28 mouse cellular contexts compared by ENCODE assay signal in genomic region chr1:7591327-7591726, GRCm38 (mm10).
A peak's percentile ranks its signal among the peaks of the same experiment; 100 is the strongest.
DNase-seq lines count a peak whose midpoint lies in the region; ATAC-seq and TF ChIP-seq lines count a peak whose summit lies in the region.
"Had no signal": no experiment of that assay in that cellular context is flagged by ENCODE, and none has a peak within 500 bp of the region (broad histone marks: within the 10 kb centered on the region; RNA-seq: fewer than 3 reads in every experiment).

No protein-coding gene starts in this region.

- no peak overlapping the region for H3K4me3 ChIP-seq in forebrain, embryonic 11.5 days (ENCODE audit: low read depth, low read length)
- H3K4me3 ChIP-seq in forebrain, postnatal 0 days (ENCODE audit: low read depth, low read length), result no peak overlapping the region
- H3K4me3 ChIP-seq in ES-E14 (ENCODE audit: insufficient read depth in 1 of 2, low read depth in 1 of 2, low read length in 2 of 2, poor library complexity in 1 of 2, severe bottlenecking in 1 of 2), result no peak overlapping the region
- H3K4me3 ChIP-seq: embryonic facial prominence, embryonic 13.5 days; embryonic facial prominence, embryonic 15.5 days; erythroblast, embryonic 14.5 days; forebrain, embryonic 12.5 days had no signal

- peak; percentile 12; the same call in 1 of the 2 replicates for ATAC-seq in forebrain, embryonic 11.5 days (replicated peaks; ENCODE audit: low FRiP score)
- ATAC-seq in forebrain, postnatal 0 days, result no peak
- ATAC-seq: activated CD4-positive, CD25-positive, alpha-beta regulatory T cell, adult 4 months; CD4-positive, CD25-positive, alpha-beta regulatory T cell, adult 4 months; forebrain, embryonic 14.5 days; forebrain, embryonic 16.5 days; Patski had no signal

- H3K9me3 ChIP-seq in forebrain, embryonic 11.5 days (ENCODE audit: control insufficient read depth, low read length), result no peaks in the 10 kb centered on the region
- no peaks in the 10 kb centered on the region for H3K9me3 ChIP-seq in forebrain, postnatal 0 days (ENCODE audit: low read length)
- peaks cover 9% of the 10 kb centered on the region for H3K9me3 ChIP-seq in ES-E14 (ENCODE audit: control insufficient read depth, insufficient read depth, low read depth, low read length)
- H3K9me3 ChIP-seq: embryonic facial prominence, embryonic 13.5 days; embryonic facial prominence, embryonic 15.5 days; forebrain, embryonic 12.5 days had no signal

- H3K36me3 ChIP-seq in forebrain, embryonic 11.5 days (ENCODE audit: control insufficient read depth, insufficient read depth, low read length), result no peaks in the 10 kb centered on the region
- no peaks in the 10 kb centered on the region for H3K36me3 ChIP-seq in forebrain, postnatal 0 days (ENCODE audit: insufficient read depth)
- no peaks in the 10 kb centered on the region for H3K36me3 ChIP-seq in ES-E14 (ENCODE audit: control insufficient read depth, insufficient read depth, low read length, poor library complexity, severe bottlenecking)
- H3K36me3 ChIP-seq: embryonic facial prominence, embryonic 13.5 days; embryonic facial prominence, embryonic 15.5 days; forebrain, embryonic 12.5 days had no signal

- H3K9ac ChIP-seq in forebrain, embryonic 11.5 days (ENCODE audit: low read length), result no peak overlapping the region
- H3K9ac ChIP-seq in forebrain, postnatal 0 days, result no peak overlapping the region
- no peak overlapping the region for H3K9ac ChIP-seq in ES-E14 (ENCODE audit: insufficient read depth, low read depth, low read length, poor library complexity, severe bottlenecking)
- H3K9ac ChIP-seq: embryonic facial prominence, embryonic 13.5 days; embryonic facial prominence, embryonic 15.5 days; forebrain, embryonic 12.5 days had no signal

- no peak overlapping the region for H3K27ac ChIP-seq in forebrain, embryonic 11.5 days (ENCODE audit: low read depth, low read length)
- H3K27ac ChIP-seq in forebrain, postnatal 0 days (ENCODE audit: low read depth, low read length), result no peak overlapping the region
- peak overlapping the region; percentile 50; the same call in 1 of the 2 replicates for H3K27ac ChIP-seq in ES-E14 (ENCODE audit: insufficient read depth, low read depth, low read length, poor library complexity, severe bottlenecking)
- H3K27ac ChIP-seq: embryonic facial prominence, embryonic 13.5 days; embryonic facial prominence, embryonic 15.5 days; forebrain, embryonic 12.5 days had no signal

- in situ Hi-C loops in ES-E14 (cut with MboI; ENCODE audit: low sequenced_read_pairs in 2 of 2, unreplicated experiment in 2 of 2), result no loop called here

- no peak for DNase-seq in forebrain, embryonic 11.5 days (ENCODE audit: low spot score)
- no peak for DNase-seq in forebrain, postnatal 0 days
- DNase-seq in ES-E14 (ENCODE audit: low read depth, low spot score), result no peak
- DNase-seq in ZHBTc4 (ENCODE audit: low read depth, low spot score), result peak; percentile 40
- DNase-seq in layer of hippocampus, postnatal 36 days, result no peak
- DNase-seq in thymus, postnatal 14 days, result no peak
- DNase-seq in Muller cell, postnatal 12 days (ENCODE audit: inconsistent ontology term), result no peak
- DNase-seq: adrenal gland, adult 2 months; adrenal gland, postnatal 10 days; adrenal gland, postnatal 25 days; B cell, adult 2 months; cerebellum, adult 11 months; cerebellum, adult 18-20 months; cerebellum, adult 8-10 months; cerebellum, adult 9-11 months; cerebellum, postnatal 14 days; cerebellum, postnatal 36 days; embryo, embryonic 11 days had no signal

- no peak for TF ChIP-seq CTCF in forebrain, postnatal 0 days (IDR thresholded peaks at IDR 0.05; ENCODE audit: low read depth)

- no peak overlapping the region for H3K4me2 ChIP-seq in forebrain, embryonic 11.5 days (ENCODE audit: low read depth, low read length, severe bottlenecking)
- no peak overlapping the region for H3K4me2 ChIP-seq in forebrain, postnatal 0 days (ENCODE audit: low read depth)
- H3K4me2 ChIP-seq: embryonic facial prominence, embryonic 13.5 days; embryonic facial prominence, embryonic 15.5 days; forebrain, embryonic 12.5 days had no signal

- H3K4me1 ChIP-seq in forebrain, embryonic 11.5 days (replicated peaks; ENCODE audit: control insufficient read depth, insufficient read depth, low read length), result no peaks in the 10 kb centered on the region
- H3K4me1 ChIP-seq in forebrain, postnatal 0 days (ENCODE audit: insufficient read depth), result no peaks in the 10 kb centered on the region
- H3K4me1 ChIP-seq in ES-E14 (ENCODE audit: control insufficient read depth in 2 of 2, insufficient read depth in 2 of 2, low read length in 2 of 2, poor library complexity in 1 of 2), result no peaks in the 10 kb centered on the region
- H3K4me1 ChIP-seq: embryonic facial prominence, embryonic 13.5 days; embryonic facial prominence, embryonic 15.5 days; forebrain, embryonic 12.5 days had no signal

- no peaks in the 10 kb centered on the region for H3K27me3 ChIP-seq in forebrain, embryonic 11.5 days (ENCODE audit: control insufficient read depth, insufficient read depth, low read length)
- no peaks in the 10 kb centered on the region for H3K27me3 ChIP-seq in forebrain, postnatal 0 days (ENCODE audit: insufficient read depth, low read length)
- H3K27me3 ChIP-seq: CH12.LX; embryonic facial prominence, embryonic 13.5 days; embryonic facial prominence, embryonic 15.5 days; forebrain, embryonic 12.5 days; Patski had no signal

TF ChIP-seq in ES-E14, 5 proteins besides CTCF, POLR2A, EP300 and RAD21:
- TF ChIP-seq CHD2 (IDR thresholded peaks at IDR 0.05; ENCODE audit: low read depth, low read length) (no peak), ZC3H11A (IDR thresholded peaks at IDR 0.05; ENCODE audit: borderline replicate concordance, low read depth, low read length) (no peak), ZNF384 (IDR thresholded peaks at IDR 0.05; ENCODE audit: low read depth, low read length) (no peak), HCFC1 (IDR thresholded peaks at IDR 0.05; ENCODE audit: borderline replicate concordance, insufficient read depth, low read length) (no peak), MAFK (IDR thresholded peaks at IDR 0.05; ENCODE audit: insufficient read depth, low read depth, low read length) (no peak)
